In the genomic region with DNA sequence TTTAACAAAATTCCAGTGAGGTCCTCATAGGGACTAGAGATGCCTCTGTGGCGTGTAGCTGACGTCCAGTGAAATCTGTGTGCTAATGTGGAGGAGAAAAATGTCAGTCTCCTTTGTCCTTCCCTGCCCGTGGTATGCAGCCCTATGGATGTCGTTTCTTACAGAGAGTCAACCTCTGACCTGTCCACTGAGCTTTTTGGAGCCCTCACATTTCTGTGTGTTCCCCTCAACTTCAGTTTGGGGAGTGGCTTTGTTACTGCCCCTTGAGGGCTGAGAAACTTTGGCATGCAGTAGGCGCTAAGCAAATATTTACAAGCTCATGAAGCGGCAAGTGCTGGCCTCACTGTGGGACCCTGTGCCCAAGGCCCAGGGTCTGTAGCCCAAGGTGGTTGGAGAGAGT, we compare ENCODE assay signal across 7 mouse cellular contexts. TPM values are rescaled to one million over a fixed set of nuclear protein-coding genes. Genes with fewer than 3 reads are reported as not detected.
DNase-seq lines count a peak whose midpoint lies in the region; ATAC-seq lines count a peak whose summit lies in the region.

No protein-coding gene starts in this region.

- 20% methylated on average over 6 of the region's 6 CpGs for WGBS in embryonic facial prominence, embryonic 12.5 days
- 34% methylated on average over 6 of the region's 6 CpGs for WGBS in intestine, embryonic 16.5 days
- 10% methylated on average over 6 of the region's 6 CpGs for WGBS in midbrain, embryonic 12.5 days

- DNase-seq in embryo, embryonic 10 days (ENCODE audit: low spot score), result peak; percentile 56
- DNase-seq in adrenal gland, postnatal 36 days, result no peak
- DNase-seq in thymus, postnatal 4 days, result no peak

- H3K9me3 ChIP-seq in embryonic facial prominence, embryonic 12.5 days, result no peaks in the 10 kb centered on the region
- no peaks in the 10 kb centered on the region for H3K9me3 ChIP-seq in intestine, embryonic 16.5 days (ENCODE audit: control insufficient read depth, low read length)
- H3K9me3 ChIP-seq in midbrain, embryonic 12.5 days, result no peaks in the 10 kb centered on the region

- ATAC-seq in embryonic facial prominence, embryonic 12.5 days (ENCODE audit: insufficient number of reproducible peaks, insufficient read depth, low FRiP score, low TSS enrichment), result no peak
- no peak for ATAC-seq in intestine, embryonic 16.5 days
- no peak for ATAC-seq in midbrain, embryonic 12.5 days (ENCODE audit: low FRiP score, low read depth)
- ATAC-seq in CD4-positive, CD25-positive, alpha-beta regulatory T cell, adult 4 months, result no peak

- H3K9ac ChIP-seq in embryonic facial prominence, embryonic 12.5 days, result peak overlapping the region; percentile 95
- H3K9ac ChIP-seq in intestine, embryonic 16.5 days (ENCODE audit: low read depth, low read length), result peak overlapping the region; percentile 85
- H3K9ac ChIP-seq in midbrain, embryonic 12.5 days (replicated peaks), result peak overlapping the region; percentile 96

- H3K27me3 ChIP-seq in embryonic facial prominence, embryonic 12.5 days, result no peaks in the 10 kb centered on the region
- no peaks in the 10 kb centered on the region for H3K27me3 ChIP-seq in intestine, embryonic 16.5 days (replicated peaks; ENCODE audit: control insufficient read depth, insufficient read depth, low read length)
- H3K27me3 ChIP-seq in midbrain, embryonic 12.5 days, result no peaks in the 10 kb centered on the region

- peaks cover 44% of the 10 kb centered on the region for H3K4me1 ChIP-seq in embryonic facial prominence, embryonic 12.5 days
- H3K4me1 ChIP-seq in intestine, embryonic 16.5 days (ENCODE audit: control insufficient read depth, insufficient read depth, low read length), result peaks cover 46% of the 10 kb centered on the region
- peaks cover 51% of the 10 kb centered on the region for H3K4me1 ChIP-seq in midbrain, embryonic 12.5 days

- peak overlapping the region; percentile 74 for H3K4me3 ChIP-seq in embryonic facial prominence, embryonic 12.5 days
- peak overlapping the region; percentile 70; the same call in 1 of the 2 replicates for H3K4me3 ChIP-seq in intestine, embryonic 16.5 days (ENCODE audit: low read length)
- H3K4me3 ChIP-seq in midbrain, embryonic 12.5 days, result peak overlapping the region; percentile 77

- peak overlapping the region; percentile 76 for H3K4me2 ChIP-seq in embryonic facial prominence, embryonic 12.5 days (replicated peaks)
- peak overlapping the region; percentile 91 for H3K4me2 ChIP-seq in intestine, embryonic 16.5 days (ENCODE audit: low read depth, low read length)
- H3K4me2 ChIP-seq in midbrain, embryonic 12.5 days (replicated peaks), result peak overlapping the region; percentile 84

- H3K27ac ChIP-seq in embryonic facial prominence, embryonic 12.5 days, result peak overlapping the region; percentile 100
- peak overlapping the region; percentile 97 for H3K27ac ChIP-seq in intestine, embryonic 16.5 days (ENCODE audit: low read length)
- H3K27ac ChIP-seq in midbrain, embryonic 12.5 days (replicated peaks), result peak overlapping the region; percentile 100

- peaks cover 26% of the 10 kb centered on the region for H3K36me3 ChIP-seq in embryonic facial prominence, embryonic 12.5 days
- no peaks in the 10 kb centered on the region for H3K36me3 ChIP-seq in intestine, embryonic 16.5 days (ENCODE audit: control insufficient read depth, insufficient read depth, low read length)
- peaks cover 40% of the 10 kb centered on the region for H3K36me3 ChIP-seq in midbrain, embryonic 12.5 days

RNA-seq across cellular contexts. Expression of gene Plxnb1, which starts 2.1 kb away (rescaled TPM):
- polyA plus RNA-seq in embryonic facial prominence, embryonic 12.5 days (2016; fragmentation: Nextera tagmentation; extraction: Ambion mirVana), result 18.3 and 23.0 TPM in 2 replicates
- polyA plus RNA-seq in intestine, embryonic 16.5 days (2015; fragmentation: Nextera tagmentation; extraction: Ambion mirVana), result 4.7 and 5.2 TPM in 2 replicates
- polyA plus RNA-seq in midbrain, embryonic 12.5 days (2016; fragmentation: Nextera tagmentation; extraction: Ambion mirVana), result 43.7 and 49.7 TPM in 2 replicates
- 1 to 10 TPM in 1 of 2 experiments, under 1 TPM in 1; 0.94 to 1.2 TPM for polyA plus RNA-seq in CD4-positive, CD25-positive, alpha-beta regulatory T cell, adult 4 months (2017; shearing (Covaris generic))
- total RNA-seq in adrenal gland, postnatal 36 days (2021), result 100 to 1,000 TPM in 1 of 2 experiments, 10 to 100 TPM in 1; 82.7 to 123 TPM

RNA-seq across cellular contexts. Expression of gene Tma7, which starts 14.9 kb away (rescaled TPM):
- 757 TPM in 2 replicates for polyA plus RNA-seq in embryonic facial prominence, embryonic 12.5 days (2016; fragmentation: Nextera tagmentation; extraction: Ambion mirVana)
- polyA plus RNA-seq in intestine, embryonic 16.5 days (2015; fragmentation: Nextera tagmentation; extraction: Ambion mirVana), result 597 and 612 TPM in 2 replicates
- polyA plus RNA-seq in midbrain, embryonic 12.5 days (2016; fragmentation: Nextera tagmentation; extraction: Ambion mirVana), result 729 and 743 TPM in 2 replicates
- polyA plus RNA-seq in CD4-positive, CD25-positive, alpha-beta regulatory T cell, adult 4 months (2017; shearing (Covaris generic)), result 100 to 1,000 TPM; 679 to 933 TPM
- 100 to 1,000 TPM; 384 to 426 TPM for total RNA-seq in adrenal gland, postnatal 36 days (2021)

RNA-seq across cellular contexts. Expression of gene Ccdc51, which starts 15.0 kb away (rescaled TPM):
- 13.9 and 15.0 TPM in 2 replicates for polyA plus RNA-seq in embryonic facial prominence, embryonic 12.5 days (2016; fragmentation: Nextera tagmentation; extraction: Ambion mirVana)
- polyA plus RNA-seq in intestine, embryonic 16.5 days (2015; fragmentation: Nextera tagmentation; extraction: Ambion mirVana), result 20.0 and 20.2 TPM in 2 replicates
- polyA plus RNA-seq in midbrain, embryonic 12.5 days (2016; fragmentation: Nextera tagmentation; extraction: Ambion mirVana), result 12.9 and 15.7 TPM in 2 replicates
- polyA plus RNA-seq in CD4-positive, CD25-positive, alpha-beta regulatory T cell, adult 4 months (2017; shearing (Covaris generic)), result 10 to 100 TPM; 13.5 to 16.0 TPM
- total RNA-seq in adrenal gland, postnatal 36 days (2021), result 10 to 100 TPM; 15.6 to 20.1 TPM

RNA-seq across cellular contexts. Expression of gene Atrip, which starts 23.4 kb away (rescaled TPM):
- 31.5 and 34.9 TPM in 2 replicates for polyA plus RNA-seq in embryonic facial prominence, embryonic 12.5 days (2016; fragmentation: Nextera tagmentation; extraction: Ambion mirVana)
- 18.4 and 21.5 TPM in 2 replicates for polyA plus RNA-seq in intestine, embryonic 16.5 days (2015; fragmentation: Nextera tagmentation; extraction: Ambion mirVana)
- polyA plus RNA-seq in midbrain, embryonic 12.5 days (2016; fragmentation: Nextera tagmentation; extraction: Ambion mirVana), result 31.3 and 32.0 TPM in 2 replicates
- 10 to 100 TPM; 23.4 to 32.1 TPM for polyA plus RNA-seq in CD4-positive, CD25-positive, alpha-beta regulatory T cell, adult 4 months (2017; shearing (Covaris generic))
- 10 to 100 TPM; 16.3 to 18.3 TPM for total RNA-seq in adrenal gland, postnatal 36 days (2021)

RNA-seq across cellular contexts. Expression of gene Trex1, which starts 37.8 kb away (rescaled TPM):
- polyA plus RNA-seq in embryonic facial prominence, embryonic 12.5 days (2016; fragmentation: Nextera tagmentation; extraction: Ambion mirVana), result 10.3 and 13.1 TPM in 2 replicates
- polyA plus RNA-seq in intestine, embryonic 16.5 days (2015; fragmentation: Nextera tagmentation; extraction: Ambion mirVana), result 13.0 and 14.4 TPM in 2 replicates
- 11.5 TPM in 2 replicates for polyA plus RNA-seq in midbrain, embryonic 12.5 days (2016; fragmentation: Nextera tagmentation; extraction: Ambion mirVana)
- polyA plus RNA-seq in CD4-positive, CD25-positive, alpha-beta regulatory T cell, adult 4 months (2017; shearing (Covaris generic)), result 10 to 100 TPM; 36.2 to 61.7 TPM
- total RNA-seq in adrenal gland, postnatal 36 days (2021), result 10 to 100 TPM; 19.7 to 23.4 TPM
